Mouse (Mus musculus): ENCODE measurements around the gene Coq7.

Coq7 gene

DNA sequence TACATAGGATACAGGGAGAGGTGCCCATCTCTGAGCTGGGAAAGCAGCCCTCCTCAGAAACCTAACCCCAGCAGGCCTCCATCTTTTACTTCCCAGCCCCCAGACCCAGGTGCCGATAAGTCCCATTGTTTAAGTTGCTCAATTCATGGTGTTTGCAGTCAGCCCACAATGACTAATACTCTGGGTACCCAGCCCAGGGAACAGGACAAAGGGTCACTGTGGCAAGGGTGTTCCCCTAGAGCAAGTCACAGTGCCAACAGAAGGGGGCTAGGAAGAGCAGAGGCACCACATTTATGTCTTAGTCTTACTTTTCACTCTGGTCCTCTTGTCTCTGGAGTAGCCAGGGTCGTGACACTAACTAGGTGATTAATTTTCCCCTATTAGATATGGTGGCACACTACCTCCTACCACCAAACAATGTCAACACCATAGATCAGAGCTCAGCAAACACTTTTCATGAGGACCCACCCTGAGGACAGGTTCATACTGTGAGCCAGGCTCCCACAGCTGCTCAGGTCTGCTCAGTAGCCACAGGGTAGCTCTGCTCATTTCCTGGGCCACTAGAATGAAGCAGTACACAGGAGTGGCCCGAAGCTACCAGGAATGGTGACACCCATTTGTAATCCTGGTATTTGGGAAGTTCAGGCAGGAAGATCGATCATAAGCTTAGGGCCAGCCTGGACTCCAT, 38.1 kb downstream of the Coq7 start:
- DNase-seq (ENCODE audit: low read depth): no peak

GRCm38 (mm10) chr7:118493892-118494291, 39.3 kb downstream of the Coq7 start:
- no peak for DNase-seq (ENCODE audit: low read depth)

GRCm38 (mm10) chr7:118491431-118492147, 41.6 kb downstream of the Coq7 start, which contains the start of gene Itpripl2:
TSS of gene Itpripl2 (minus strand) at chr7:118491975.
- peak; percentile 65 for DNase-seq (ENCODE audit: low read depth)

- no peak for DNase-seq (ENCODE audit: low read depth)
Measured at GRCm38 (mm10) chr7:118490666-118491430, 42.3 kb downstream of the Coq7 start.

- DNase-seq (ENCODE audit: low read depth): no peak
Measured at GRCm38 (mm10) chr7:118489706-118490665, 43.2 kb downstream of the Coq7 start.

DNA sequence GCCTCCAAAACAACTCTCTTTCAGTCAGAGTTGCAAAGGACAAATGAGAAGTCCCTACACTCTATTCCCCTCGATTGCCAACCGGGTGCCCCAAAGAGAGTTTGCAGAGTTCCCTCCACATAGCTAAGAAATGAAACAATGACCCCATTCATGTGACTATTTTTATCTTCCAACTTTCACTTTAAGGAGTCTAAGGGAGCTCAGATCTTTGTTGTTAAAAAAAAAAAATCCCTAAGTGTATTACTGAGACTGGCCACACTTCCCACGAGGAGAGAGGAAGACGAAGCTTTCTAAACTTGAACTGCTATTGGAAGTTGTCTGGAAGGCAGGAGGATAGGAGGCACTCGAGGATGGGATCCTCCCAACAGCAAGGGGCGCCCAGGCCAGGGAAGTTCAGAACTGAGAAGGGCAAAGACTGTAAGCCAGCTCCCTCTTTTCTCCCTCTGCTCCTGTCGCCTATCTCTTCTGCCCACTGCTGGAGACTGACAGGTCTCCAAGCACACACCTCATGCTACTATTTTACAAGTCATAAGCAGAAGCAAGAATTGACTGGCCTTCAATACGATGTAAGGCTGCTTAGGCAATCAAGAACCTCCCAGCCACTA, 45.0 kb downstream of the Coq7 start:
- DNase-seq (ENCODE audit: low read depth): no peak

GRCm38 (mm10) chr7:118486917-118487316, 46.2 kb downstream of the Coq7 start:
- no peak for DNase-seq (ENCODE audit: low read depth)

- DNase-seq (ENCODE audit: low read depth): no peak
Measured at GRCm38 (mm10) chr7:118483996-118484395, 49.2 kb downstream of the Coq7 start.

GRCm38 (mm10) chr7:118482001-118482400, 51.2 kb downstream of the Coq7 start:
- DNase-seq (ENCODE audit: low read depth): no peak

GRCm38 (mm10) chr7:118481047-118481810, 51.9 kb downstream of the Coq7 start:
- no peak for DNase-seq (ENCODE audit: low read depth)

DNA sequence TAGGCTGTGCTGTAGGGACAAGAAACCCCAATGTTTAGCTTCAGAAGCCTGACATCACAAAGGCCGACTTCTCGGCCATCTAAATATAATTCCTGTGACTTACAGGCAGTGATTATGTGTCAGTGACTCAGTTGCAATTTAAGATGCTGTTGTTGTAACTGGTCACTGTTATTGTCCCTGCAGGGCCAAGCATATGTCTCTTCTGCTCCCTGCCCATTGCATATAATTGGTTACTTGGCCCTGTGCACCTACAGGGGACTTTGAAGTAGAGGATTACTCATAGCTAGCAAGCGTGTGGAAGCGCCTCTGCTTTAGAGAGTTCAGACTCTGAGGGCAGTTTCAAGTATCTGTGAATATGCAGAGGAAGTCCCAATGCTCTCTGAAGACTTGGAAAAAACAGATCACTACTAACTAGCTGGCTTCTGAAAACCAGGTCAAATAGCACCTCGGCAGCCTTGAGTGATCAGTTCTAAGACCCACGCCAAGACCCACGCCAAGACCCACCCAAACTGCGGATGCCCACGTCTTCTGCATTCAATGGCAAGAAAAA, 52.9 kb downstream of the Coq7 start:
- no peak for DNase-seq (ENCODE audit: low read depth)

GRCm38 (mm10) chr7:118478835-118479312, 54.3 kb downstream of the Coq7 start:
- DNase-seq (ENCODE audit: low read depth): no peak

- no peak for DNase-seq (ENCODE audit: low read depth)
Measured at GRCm38 (mm10) chr7:118476428-118476827, 56.7 kb downstream of the Coq7 start.

GRCm38 (mm10) chr7:118475008-118475705, 58.0 kb downstream of the Coq7 start:
- DNase-seq (ENCODE audit: low read depth): no peak

DNA sequence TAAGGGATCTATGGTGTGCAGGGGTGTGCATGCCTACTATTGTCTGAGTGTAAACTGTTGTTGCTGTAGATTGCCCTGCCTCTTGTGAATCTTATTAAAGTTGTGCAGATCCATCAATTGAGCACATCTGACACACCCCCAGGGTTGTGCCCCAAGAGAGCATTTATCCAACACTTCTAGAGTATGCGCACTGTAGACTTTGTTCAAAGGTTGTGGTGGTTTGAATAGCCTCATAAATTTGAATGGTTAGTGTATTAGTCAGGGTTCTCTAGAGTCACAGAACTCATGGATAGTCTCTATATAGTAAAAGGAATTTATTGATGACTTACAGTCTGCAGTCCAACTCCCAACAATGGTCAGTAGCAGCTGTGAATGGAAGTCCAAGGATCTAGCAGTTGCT, 60.3 kb downstream of the Coq7 start:
- DNase-seq (ENCODE audit: low read depth): no peak

DNA sequence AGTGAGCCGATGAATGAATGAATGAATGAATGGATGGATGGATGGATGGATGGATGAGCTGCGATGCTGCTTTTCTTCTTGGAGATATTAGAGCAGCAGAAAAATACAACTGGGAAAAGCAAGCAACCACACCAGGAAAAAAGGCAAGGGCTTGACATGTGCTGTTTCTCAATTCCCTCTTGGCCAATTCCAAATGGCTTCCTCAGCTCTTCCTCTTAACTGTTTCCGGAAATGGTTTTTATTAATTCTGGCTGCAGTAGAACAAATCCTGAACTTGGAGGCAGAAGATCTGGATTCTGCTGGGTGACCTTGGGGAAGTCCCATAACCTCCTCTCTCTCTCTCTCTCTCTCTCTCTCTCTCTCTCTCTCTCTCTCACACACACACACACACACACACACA, 65.1 kb downstream of the Coq7 start:
- DNase-seq (ENCODE audit: low read depth): no peak

DNA sequence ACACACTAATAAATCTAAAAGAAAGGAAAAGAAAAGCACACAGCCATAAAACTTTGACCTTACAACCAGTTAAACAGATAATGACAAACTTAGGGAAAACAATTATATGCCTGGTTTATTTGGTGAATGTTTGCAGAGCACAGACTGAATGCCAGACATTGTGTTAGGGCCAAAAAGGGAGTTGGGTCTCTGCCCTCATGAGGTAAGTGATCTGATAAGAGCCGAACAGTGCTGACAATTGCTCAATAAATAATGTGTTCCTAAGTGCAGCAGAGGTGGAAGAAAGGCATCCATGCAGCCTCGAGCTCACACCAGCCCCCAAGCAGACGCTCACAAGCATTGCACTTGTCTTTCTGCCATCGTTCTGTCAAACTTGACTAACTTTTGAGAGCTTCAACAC, 68.7 kb downstream of the Coq7 start:
- no peak for DNase-seq (ENCODE audit: low read depth)

DNA sequence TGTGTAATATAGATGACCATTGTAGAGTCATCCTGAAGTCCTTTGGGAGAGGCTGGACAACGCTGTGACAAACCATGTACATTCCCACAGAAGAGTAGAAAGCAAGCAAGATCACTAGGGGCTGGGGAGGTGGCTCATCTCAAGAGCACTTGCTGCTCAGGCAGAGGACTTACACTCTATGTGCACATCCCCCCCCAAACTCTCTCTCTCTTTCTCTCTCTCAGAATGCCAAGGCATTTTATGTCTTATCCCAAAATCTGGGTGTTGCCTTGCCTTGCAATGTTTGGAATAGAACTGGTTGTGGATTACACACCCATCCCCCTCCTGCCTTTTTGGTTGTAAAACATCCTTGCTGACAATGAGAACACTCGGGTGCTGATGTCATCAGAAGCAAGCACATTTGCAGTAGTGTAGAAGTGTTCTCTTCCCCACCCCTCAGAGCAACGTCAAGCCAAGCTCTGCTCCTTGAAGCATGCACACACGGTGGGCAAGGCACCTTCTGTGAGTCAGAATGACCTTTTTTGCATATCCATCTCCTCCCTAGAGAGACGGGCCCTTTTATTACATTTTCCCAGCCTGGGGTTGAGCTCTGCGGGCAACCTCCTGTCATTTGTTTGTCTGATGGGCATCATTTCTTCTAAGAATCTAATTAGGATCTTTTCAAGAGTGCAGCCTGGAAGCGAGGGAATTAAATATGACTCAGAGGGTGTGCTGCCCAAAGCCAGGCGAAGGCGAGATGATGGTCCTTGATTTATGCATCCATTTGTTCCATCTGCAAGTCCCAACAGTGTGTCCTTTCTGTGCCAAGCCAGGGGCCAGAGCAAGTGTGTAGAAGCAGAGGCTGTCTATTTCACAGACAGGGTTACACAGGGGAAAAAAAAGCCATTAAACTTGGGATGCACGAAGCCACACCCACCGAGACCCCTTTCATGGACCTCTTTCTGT, 70.1 kb downstream of the Coq7 start:
- DNase-seq (ENCODE audit: low read depth): no peak

Data from induced T-regulatory cell, adult 2 months (primary cell).